Mouse (Mus musculus) embryonic fibroblast, embryonic 13.5 days (primary cell): Measurements from ENCODE around the gene Aldh2.

Experiments
- CTCF ChIP-seq: IDR thresholded peaks from 2 replicates; pipeline ENCODE4 v1.5.1; 2011; ENCODE audit warnings: mild to moderate bottlenecking, control low read depth, low read length, moderate library complexity, borderline replicate concordance; ENCODE audit not compliant: insufficient read depth
- POLR2A ChIP-seq: IDR thresholded peaks from 2 replicates; pipeline ENCODE4 v1.6.1; 2011; ENCODE audit warnings: low read depth, mild to moderate bottlenecking, control low read depth, low read length, moderate library complexity

GRCm38 (mm10) chr5:121583765-121584501 lies 9.7 kb downstream of the Aldh2 start:
- TF ChIP-seq CTCF (peak; percentile 70), POLR2A (peak; percentile 63)
